Mouse (Mus musculus): ENCODE results near the gene Spdya.
"Not testable (repeated sequence)": the region's sequence is repeated elsewhere in the genome, so short reads cannot be mapped to it uniquely, and the experiment has no call there.

Gene Spdya

GRCm38 (mm10) chr17:71633350-71633749 lies 81.5 kb downstream of the Spdya start:
- no peak for DNase-seq (ENCODE audit: low read depth, low spot score)

- DNase-seq (ENCODE audit: low read depth, low spot score), result no peak
Measured at GRCm38 (mm10) chr17:71636786-71637185, 84.9 kb downstream of the Spdya start.

- no peak for DNase-seq (ENCODE audit: low read depth, low spot score)
Measured at GRCm38 (mm10) chr17:71637750-71638265, 85.9 kb downstream of the Spdya start.

GRCm38 (mm10) chr17:71639056-71639455 lies 87.2 kb downstream of the Spdya start:
- DNase-seq (ENCODE audit: low read depth, low spot score), result not testable (repeated sequence)
